Mouse (Mus musculus): ENCODE measurements around the gene Foxn4. TPM values are rescaled to one million over a fixed set of nuclear protein-coding genes. Genes with fewer than 3 reads are reported as not detected.

Gene Foxn4
- polyA plus RNA-seq, 1 experiment from 2014 or later, result 1.5 TPM

DNA sequence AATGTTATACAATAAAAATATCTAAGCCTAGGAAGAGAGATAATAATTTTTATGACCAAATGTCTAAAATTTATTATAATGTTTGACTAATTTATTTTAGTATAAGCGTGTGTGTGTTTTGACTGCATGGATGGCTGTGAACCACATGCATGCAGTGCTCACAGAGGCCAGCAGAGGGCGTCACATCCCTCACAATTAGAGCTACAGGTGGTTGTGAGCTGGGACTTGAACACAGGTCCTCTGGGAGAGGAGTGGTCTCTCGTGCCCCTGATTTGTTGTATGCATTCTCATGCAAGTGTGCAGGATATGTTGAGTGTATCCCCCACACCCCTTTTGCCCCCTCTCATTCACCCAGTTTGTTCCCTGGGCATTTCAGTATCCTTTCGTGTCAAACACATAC, 12.5 kb upstream of the Foxn4 start:
- H3K9ac ChIP-seq (replicated peaks; ENCODE audit: low read length), result no peak overlapping the region
- no peaks in the 10 kb centered on the region for H3K36me3 ChIP-seq (ENCODE audit: control insufficient read depth, insufficient read depth, low read length)
- H3K4me2 ChIP-seq (ENCODE audit: low read length), result no peak overlapping the region
- DNase-seq (no peak), ATAC-seq (ENCODE audit: low FRiP score, low TSS enrichment) (no peak)
- H3K9me3 ChIP-seq (ENCODE audit: control insufficient read depth, low read length), result no peaks in the 10 kb centered on the region
- whole genome bisulfite sequencing, result 84% methylated on average over 4 of the region's 4 CpGs
- H3K27me3 ChIP-seq (ENCODE audit: control insufficient read depth, insufficient read depth, low read length), result peaks cover 8% of the 10 kb centered on the region; the same call in 1 of the 2 replicates
- peaks cover 26% of the 10 kb centered on the region for H3K4me1 ChIP-seq (ENCODE audit: control insufficient read depth, insufficient read depth, low read length)
- H3K4me3 ChIP-seq (replicated peaks; ENCODE audit: low read depth, low read length), result no peak overlapping the region
- no peak overlapping the region for H3K27ac ChIP-seq (replicated peaks; ENCODE audit: low read depth, low read length)

DNA sequence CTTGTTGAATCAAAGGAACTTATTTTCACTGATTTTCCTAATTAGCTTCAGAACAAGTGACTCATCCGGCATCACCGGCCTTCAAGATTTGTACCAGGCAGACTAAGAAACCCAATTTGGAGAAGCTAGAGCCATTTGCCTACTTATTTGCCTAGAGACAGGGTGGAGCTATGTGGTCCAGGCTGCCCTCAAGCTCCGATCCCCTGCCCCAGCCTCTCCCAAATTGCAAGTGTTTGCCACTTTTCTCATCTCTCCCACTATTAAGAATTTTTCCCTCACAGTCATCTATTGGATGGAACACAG, 11.7 kb upstream of the Foxn4 start:
- no peak for DNase-seq
- Histone ChIP-seq H3K9ac (replicated peaks; ENCODE audit: low read length) (no peak overlapping the region), H3K4me1 (ENCODE audit: control insufficient read depth, insufficient read depth, low read length) (peaks cover 22% of the 10 kb centered on the region), H3K36me3 (ENCODE audit: control insufficient read depth, insufficient read depth, low read length) (no peaks in the 10 kb centered on the region), H3K27ac (replicated peaks; ENCODE audit: low read depth, low read length) (no peak overlapping the region), H3K9me3 (ENCODE audit: control insufficient read depth, low read length) (no peaks in the 10 kb centered on the region), H3K27me3 (ENCODE audit: control insufficient read depth, insufficient read depth, low read length) (peaks cover 8% of the 10 kb centered on the region; the same call in 1 of the 2 replicates), H3K4me2 (ENCODE audit: low read length) (no peak overlapping the region), H3K4me3 (replicated peaks; ENCODE audit: low read depth, low read length) (no peak overlapping the region)
- no peak for ATAC-seq (ENCODE audit: low FRiP score, low TSS enrichment)
- whole genome bisulfite sequencing, result 77% methylated on average over 3 of the region's 3 CpGs

- Histone ChIP-seq H3K4me2 (ENCODE audit: low read length) (no peak overlapping the region), H3K27me3 (ENCODE audit: control insufficient read depth, insufficient read depth, low read length) (peaks cover 8% of the 10 kb centered on the region; the same call in 1 of the 2 replicates), H3K9me3 (ENCODE audit: control insufficient read depth, low read length) (no peaks in the 10 kb centered on the region), H3K9ac (replicated peaks; ENCODE audit: low read length) (no peak overlapping the region), H3K4me1 (ENCODE audit: control insufficient read depth, insufficient read depth, low read length) (peaks cover 18% of the 10 kb centered on the region), H3K36me3 (ENCODE audit: control insufficient read depth, insufficient read depth, low read length) (no peaks in the 10 kb centered on the region), H3K4me3 (replicated peaks; ENCODE audit: low read depth, low read length) (no peak overlapping the region), H3K27ac (replicated peaks; ENCODE audit: low read depth, low read length) (no peak overlapping the region)
- ATAC-seq (ENCODE audit: low FRiP score, low TSS enrichment) (no peak), DNase-seq (no peak)
- WGBS, result 55% methylated on average over 13 of the region's 13 CpGs
These were observed 11.2 kb upstream of the Foxn4 start for GRCm38 (mm10) chr5:114284604-114285397.

- Histone ChIP-seq H3K4me3 (replicated peaks; ENCODE audit: low read depth, low read length) (no peak overlapping the region), H3K9ac (replicated peaks; ENCODE audit: low read length) (no peak overlapping the region), H3K36me3 (ENCODE audit: control insufficient read depth, insufficient read depth, low read length) (no peaks in the 10 kb centered on the region), H3K27ac (replicated peaks; ENCODE audit: low read depth, low read length) (peak overlapping the region; percentile 49; the same call in 1 of the 2 replicates), H3K9me3 (ENCODE audit: control insufficient read depth, low read length) (no peaks in the 10 kb centered on the region), H3K4me2 (ENCODE audit: low read length) (no peak overlapping the region), H3K4me1 (ENCODE audit: control insufficient read depth, insufficient read depth, low read length) (peaks cover 22% of the 10 kb centered on the region), H3K27me3 (ENCODE audit: control insufficient read depth, insufficient read depth, low read length) (peaks cover 16% of the 10 kb centered on the region)
- no peak for ATAC-seq (ENCODE audit: low FRiP score, low TSS enrichment)
- 12% methylated on average over 6 of the region's 6 CpGs for WGBS
- peak; percentile 71 for DNase-seq
These were observed 8.7 kb upstream of the Foxn4 start for GRCm38 (mm10) chr5:114282346-114282745.

DNA sequence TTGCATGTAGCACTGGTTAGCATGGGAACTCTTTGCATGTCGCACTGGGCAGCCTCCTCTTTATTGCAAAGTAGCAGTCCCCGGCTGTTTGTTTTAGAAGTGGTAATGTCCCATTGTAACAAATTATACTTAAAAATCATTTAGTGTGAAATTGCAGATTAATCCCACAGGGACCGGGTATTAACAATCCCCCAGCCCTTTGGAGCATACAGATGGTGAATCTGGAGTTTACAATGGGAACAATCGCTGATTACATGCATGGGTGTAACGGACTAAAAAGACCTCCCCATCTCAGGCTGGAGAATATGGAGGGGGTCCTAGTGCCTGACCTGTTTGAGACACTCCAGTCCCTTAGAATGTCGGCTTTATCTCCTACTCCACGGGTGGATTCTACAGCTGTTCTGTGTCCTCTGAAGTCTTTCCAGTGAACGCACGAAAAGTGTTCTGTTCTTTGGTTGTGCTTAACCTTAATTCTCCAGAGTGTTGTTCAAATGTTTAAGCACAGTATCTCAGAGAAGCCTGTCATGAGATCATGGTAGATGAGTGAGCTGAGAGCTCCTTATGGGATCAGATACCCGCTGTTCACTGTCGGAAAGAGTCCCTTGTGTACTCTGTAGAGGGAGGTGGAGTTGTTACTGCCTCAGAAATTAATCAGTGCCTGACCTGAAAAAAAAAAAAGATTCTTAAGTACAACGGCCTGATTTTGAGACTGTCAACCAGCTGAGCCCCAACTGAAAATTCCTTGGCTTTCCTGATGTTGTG, 6.0 kb upstream of the Foxn4 start:
- H3K9me3 ChIP-seq (ENCODE audit: control insufficient read depth, low read length), result no peaks in the 10 kb centered on the region
- H3K4me3 ChIP-seq (replicated peaks; ENCODE audit: low read depth, low read length), result no peak overlapping the region
- WGBS, result 7% methylated on average over 12 of the region's 12 CpGs
- H3K27ac ChIP-seq (replicated peaks; ENCODE audit: low read depth, low read length), result no peak overlapping the region
- peak overlapping the region; percentile 35 for H3K4me2 ChIP-seq (ENCODE audit: low read length)
- H3K36me3 ChIP-seq (ENCODE audit: control insufficient read depth, insufficient read depth, low read length), result no peaks in the 10 kb centered on the region
- no peak for DNase-seq
- H3K4me1 ChIP-seq (ENCODE audit: control insufficient read depth, insufficient read depth, low read length), result peaks cover 22% of the 10 kb centered on the region
- ATAC-seq (ENCODE audit: low FRiP score, low TSS enrichment), result no peak; the same call in 1 of the 2 replicates
- no peak overlapping the region for H3K9ac ChIP-seq (replicated peaks; ENCODE audit: low read length)
- H3K27me3 ChIP-seq (ENCODE audit: control insufficient read depth, insufficient read depth, low read length), result peaks cover 43% of the 10 kb centered on the region

- H3K9ac ChIP-seq (replicated peaks; ENCODE audit: low read length), result no peak overlapping the region
- H3K27ac ChIP-seq (replicated peaks; ENCODE audit: low read depth, low read length), result no peak overlapping the region
- 9% methylated on average over 16 of the region's 16 CpGs for WGBS
- ATAC-seq (ENCODE audit: low FRiP score, low TSS enrichment) (no peak), DNase-seq (no peak)
- H3K9me3 ChIP-seq (ENCODE audit: control insufficient read depth, low read length), result no peaks in the 10 kb centered on the region
- H3K4me1 ChIP-seq (ENCODE audit: control insufficient read depth, insufficient read depth, low read length), result peaks cover 28% of the 10 kb centered on the region
- H3K4me2 ChIP-seq (ENCODE audit: low read length), result no peak overlapping the region
- H3K36me3 ChIP-seq (ENCODE audit: control insufficient read depth, insufficient read depth, low read length), result no peaks in the 10 kb centered on the region
- no peak overlapping the region for H3K4me3 ChIP-seq (replicated peaks; ENCODE audit: low read depth, low read length)
- H3K27me3 ChIP-seq (ENCODE audit: control insufficient read depth, insufficient read depth, low read length), result peaks cover 76% of the 10 kb centered on the region
These were observed 2.4 kb upstream of the Foxn4 start for GRCm38 (mm10) chr5:114275991-114276390.

- Histone ChIP-seq H3K36me3 (ENCODE audit: control insufficient read depth, insufficient read depth, low read length) (no peaks in the 10 kb centered on the region), H3K4me1 (ENCODE audit: control insufficient read depth, insufficient read depth, low read length) (peaks cover 28% of the 10 kb centered on the region), H3K4me3 (replicated peaks; ENCODE audit: low read depth, low read length) (no peak overlapping the region), H3K27me3 (ENCODE audit: control insufficient read depth, insufficient read depth, low read length) (peaks cover 83% of the 10 kb centered on the region), H3K4me2 (ENCODE audit: low read length) (no peak overlapping the region), H3K27ac (replicated peaks; ENCODE audit: low read depth, low read length) (no peak overlapping the region), H3K9ac (replicated peaks; ENCODE audit: low read length) (no peak overlapping the region), H3K9me3 (ENCODE audit: control insufficient read depth, low read length) (no peaks in the 10 kb centered on the region)
- peak; percentile 13 for DNase-seq
- 10% methylated on average over 8 of the region's 8 CpGs for WGBS
- no peak for ATAC-seq (ENCODE audit: low FRiP score, low TSS enrichment)
These were observed 1.7 kb upstream of the Foxn4 start for GRCm38 (mm10) chr5:114275339-114275738.

- Histone ChIP-seq H3K27ac (replicated peaks; ENCODE audit: low read depth, low read length) (no peak overlapping the region), H3K4me3 (replicated peaks; ENCODE audit: low read depth, low read length) (no peak overlapping the region), H3K9me3 (ENCODE audit: control insufficient read depth, low read length) (no peaks in the 10 kb centered on the region), H3K27me3 (ENCODE audit: control insufficient read depth, insufficient read depth, low read length) (peaks cover 58% of the 10 kb centered on the region), H3K4me1 (ENCODE audit: control insufficient read depth, insufficient read depth, low read length) (peaks cover 27% of the 10 kb centered on the region), H3K9ac (replicated peaks; ENCODE audit: low read length) (no peak overlapping the region; the same call in 1 of the 2 replicates), H3K36me3 (ENCODE audit: control insufficient read depth, insufficient read depth, low read length) (no peaks in the 10 kb centered on the region), H3K4me2 (ENCODE audit: low read length) (no peak overlapping the region)
- ATAC-seq (ENCODE audit: low FRiP score, low TSS enrichment) (no peak), DNase-seq (no peak)
- WGBS, result 15% methylated on average over 12 of the region's 12 CpGs
These were observed 3.6 kb downstream of the Foxn4 start for GRCm38 (mm10) chr5:114269984-114270383.

Data from midbrain, embryonic 14.5 days (tissue).